Mouse (Mus musculus) forebrain, embryonic 12.5 days (tissue): ENCODE measurements around the gene Trhde. TPM values are rescaled to one million over a fixed set of nuclear protein-coding genes. Genes with fewer than 3 reads are reported as not detected.

Source experiments
- ATAC-seq: fragments of 200-750 bp; cut with Nextera tagmentation; 2 replicates; pipeline ENCODE4 v1.8.0; 2017; ENCODE audit warnings: moderate TSS enrichment; ENCODE audit not compliant: low FRiP score
- H3K27ac ChIP-seq: fragments of 300-500 bp; sonication (generic); 2 replicates; pipeline ENCODE4 v1.5.1; 2016; ENCODE audit warnings: mild to moderate bottlenecking
- H3K27me3 ChIP-seq: fragments of 300-500 bp; sonication (generic); 2 replicates; pipeline ENCODE4 v1.6.1; 2016; ENCODE audit warnings: mild to moderate bottlenecking
- H3K36me3 ChIP-seq: fragments of 300-500 bp; sonication (generic); replicated peaks from 2 replicates; pipeline ENCODE4 v1.6.1; 2016; ENCODE audit warnings: mild to moderate bottlenecking
- H3K4me1 ChIP-seq: fragments of 300-500 bp; sonication (generic); 2 replicates; pipeline ENCODE4 v1.6.1; 2016
- H3K4me2 ChIP-seq: fragments of 300-500 bp; sonication (generic); 2 replicates; pipeline ENCODE4 v1.6.1; 2016; ENCODE audit warnings: mild to moderate bottlenecking, moderate library complexity
- H3K4me3 ChIP-seq: fragments of 300-500 bp; sonication (generic); replicated peaks from 2 replicates; pipeline ENCODE4 v1.5.1; 2016; ENCODE audit warnings: mild to moderate bottlenecking
- H3K9ac ChIP-seq: fragments of 300-500 bp; sonication (generic); 2 replicates; pipeline ENCODE4 v1.6.1; 2016; ENCODE audit warnings: mild to moderate bottlenecking
- H3K9me3 ChIP-seq: fragments of 300-500 bp; sonication (generic); 2 replicates; pipeline ENCODE4 v1.6.1; 2016
- WGBS: fragments of 180-500 bp; shearing (Covaris S2); methylation state at CpG from one replicate; pipeline ENCODE4 v1.1.7; 2016; 5-methylcytosine and 5-hydroxymethylcytosine counted together
- polyA plus RNA-seq: library from polyadenylated mRNA; unstranded; fragments of >200 nt; fragmentation: Nextera tagmentation; extraction: Ambion mirVana; gene quantifications from 2 replicates; pipeline ENCODE4 v1.2.1, GENCODE M21; 2016

The Trhde gene
- polyA plus RNA-seq = 0.96 and 1.6 TPM in 2 replicates

DNA sequence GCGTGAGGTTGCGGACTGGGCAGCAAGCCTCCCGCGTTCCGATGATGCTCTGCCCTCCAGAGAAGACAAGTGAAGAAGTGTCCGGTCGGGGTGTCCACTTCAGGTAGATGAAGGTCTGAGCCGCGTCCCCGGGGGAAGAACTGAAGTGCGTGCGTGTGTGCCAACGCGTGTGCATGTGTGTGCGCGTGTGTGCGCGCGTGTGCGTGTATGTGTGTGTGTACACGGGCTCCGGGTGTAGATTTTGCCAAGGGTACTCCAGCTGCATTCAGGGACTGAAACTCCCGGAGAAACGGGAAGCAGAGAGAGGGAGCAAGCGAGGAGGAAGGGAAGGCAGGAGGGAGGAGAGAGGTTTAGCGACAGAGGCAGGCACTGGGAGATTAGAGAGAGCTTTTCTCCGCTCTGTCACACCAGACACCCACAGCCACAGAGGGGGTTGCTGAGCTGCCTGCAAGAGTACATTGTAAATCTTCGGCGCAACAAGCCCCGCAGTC lies at the start of gene Trhde:
Gene Trhde (minus strand): TSS at position 147 of the 491 bp plus-strand sequence.
- under 1% methylated on average over 30 of the region's 30 CpGs for WGBS
- H3K27me3 ChIP-seq = peaks cover 47% of the 10 kb centered on the region

GRCm38 (mm10) chr10:114841966-114842365 lies 39.9 kb upstream of the Trhde start:
- Histone ChIP-seq H3K4me2 (no peak overlapping the region), H3K4me1 (no peaks in the 10 kb centered on the region), H3K9me3 (no peaks in the 10 kb centered on the region), H3K9ac (no peak overlapping the region), H3K4me3 (no peak overlapping the region), H3K36me3 (no peaks in the 10 kb centered on the region), H3K27me3 (no peaks in the 10 kb centered on the region), H3K27ac (no peak overlapping the region)
- 93% methylated on average over 12 of the region's 12 CpGs for WGBS
- ATAC-seq = no peak

More for the DNA sequence above, at the start of gene Trhde:
- Histone ChIP-seq H3K4me3 (peak within 1 kb of the TSS; percentile 63), H3K4me2 (peak within 1 kb of the TSS; percentile 90), H3K9me3 (no peaks in the 10 kb centered on the region), H3K9ac (peak within 1 kb of the TSS; percentile 55), H3K36me3 (no peaks in the 10 kb centered on the region), H3K27ac (no peak within 1 kb of the TSS), H3K4me1 (peaks cover 14% of the 10 kb centered on the region)
- peak; percentile 22 for ATAC-seq

- ATAC-seq = no peak
- no peaks in the 10 kb centered on the region for H3K4me1 ChIP-seq
- H3K36me3 ChIP-seq = no peaks in the 10 kb centered on the region
- H3K27me3 ChIP-seq = no peaks in the 10 kb centered on the region
- 61% methylated on average over 5 of the region's 5 CpGs for WGBS
- H3K4me2 ChIP-seq = no peak overlapping the region
- no peak overlapping the region for H3K9ac ChIP-seq
- H3K27ac ChIP-seq = no peak overlapping the region
- H3K4me3 ChIP-seq = no peak overlapping the region
- H3K9me3 ChIP-seq = no peaks in the 10 kb centered on the region
Measured at GRCm38 (mm10) chr10:114841440-114841839, 39.3 kb upstream of the Trhde start.

- no peak for ATAC-seq
- Histone ChIP-seq H3K4me3 (no peak overlapping the region), H3K4me2 (no peak overlapping the region), H3K4me1 (no peaks in the 10 kb centered on the region), H3K9ac (no peak overlapping the region), H3K27me3 (no peaks in the 10 kb centered on the region), H3K36me3 (no peaks in the 10 kb centered on the region), H3K27ac (no peak overlapping the region), H3K9me3 (no peaks in the 10 kb centered on the region)
- WGBS = 57% methylated on average over 7 of the region's 7 CpGs
Measured at GRCm38 (mm10) chr10:114831313-114831712, 29.2 kb upstream of the Trhde start.

GRCm38 (mm10) chr10:114808799-114809198 lies 6.7 kb upstream of the Trhde start:
- ATAC-seq = no peak
- 56% methylated on average over 3 of the region's 3 CpGs for WGBS
- no peaks in the 10 kb centered on the region for H3K4me1 ChIP-seq

GRCm38 (mm10) chr10:114805884-114806283 lies 3.8 kb upstream of the Trhde start:
- Histone ChIP-seq H3K9ac (no peak overlapping the region), H3K27me3 (peaks cover 26% of the 10 kb centered on the region), H3K36me3 (no peaks in the 10 kb centered on the region), H3K4me2 (no peak overlapping the region), H3K4me3 (no peak overlapping the region), H3K27ac (no peak overlapping the region), H3K9me3 (no peaks in the 10 kb centered on the region), H3K4me1 (peaks cover 12% of the 10 kb centered on the region)
- 33% methylated on average over 3 of the region's 3 CpGs for WGBS
- no peak for ATAC-seq

More at GRCm38 (mm10) chr10:114808799-114809198, 6.7 kb upstream of the Trhde start:
- no peak overlapping the region for H3K27ac ChIP-seq
- H3K36me3 ChIP-seq = no peaks in the 10 kb centered on the region
- H3K9me3 ChIP-seq = no peaks in the 10 kb centered on the region
- H3K9ac ChIP-seq = no peak overlapping the region
- H3K27me3 ChIP-seq = peaks cover 2% of the 10 kb centered on the region; the same call in 1 of the 2 replicates
- H3K4me2 ChIP-seq = no peak overlapping the region
- no peak overlapping the region for H3K4me3 ChIP-seq

- Histone ChIP-seq H3K27me3 (peaks cover 47% of the 10 kb centered on the region), H3K4me1 (peaks cover 14% of the 10 kb centered on the region), H3K9ac (peak overlapping the region; percentile 55), H3K36me3 (no peaks in the 10 kb centered on the region), H3K4me2 (peak overlapping the region; percentile 90), H3K27ac (no peak overlapping the region), H3K4me3 (peak overlapping the region; percentile 63), H3K9me3 (no peaks in the 10 kb centered on the region)
- under 1% methylated on average over 66 of the region's 66 CpGs for WGBS
- ATAC-seq = peak; percentile 87
Measured at GRCm38 (mm10) chr10:114801457-114802160, 498 bp downstream of the Trhde start.

DNA sequence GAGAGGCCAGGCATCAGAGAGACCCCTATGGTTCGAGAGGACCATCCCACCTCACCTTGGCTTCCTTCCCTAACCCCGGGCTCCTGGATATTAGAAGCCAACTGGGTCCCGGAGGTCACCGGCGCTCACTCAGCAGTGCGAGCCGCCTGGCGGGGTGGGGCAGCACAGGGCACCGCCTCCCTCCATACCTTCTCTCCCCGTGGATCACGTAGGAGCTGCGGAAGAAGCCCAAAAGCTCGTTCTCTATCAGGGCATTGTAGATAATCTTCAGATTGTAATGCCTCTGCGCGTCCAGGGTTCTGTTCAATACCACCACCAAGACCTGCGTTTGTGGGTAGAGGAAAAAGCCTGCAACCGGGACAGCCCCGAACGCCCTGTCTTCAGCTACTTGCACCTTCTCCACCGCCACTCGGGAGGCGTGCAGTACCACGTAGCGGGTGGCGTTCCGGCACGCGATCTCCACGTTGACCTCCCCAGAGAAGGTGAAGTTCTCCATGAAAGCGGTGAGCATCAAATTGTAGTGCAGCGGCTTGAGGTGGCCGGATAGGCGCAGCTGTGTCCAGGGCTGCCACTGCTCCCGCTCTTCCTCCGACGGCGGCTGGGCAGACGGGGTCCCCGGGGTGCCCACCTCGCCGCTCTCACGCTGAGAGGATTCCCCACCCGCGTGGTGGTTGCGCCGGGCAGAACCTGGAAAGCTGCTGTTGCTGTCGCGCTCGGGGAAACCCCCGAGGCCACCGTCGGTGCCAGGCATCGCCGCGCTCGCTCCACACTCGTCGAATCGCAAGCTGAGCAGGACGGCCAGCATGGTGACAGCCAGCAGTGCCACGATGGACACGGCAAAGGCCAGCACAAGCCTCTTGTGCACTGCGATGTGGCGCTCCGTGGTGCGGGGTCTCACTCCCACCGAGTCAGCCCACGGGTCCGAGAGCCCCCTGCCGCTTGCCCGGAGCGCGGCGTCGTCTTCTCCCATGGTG lies 1.5 kb downstream of the Trhde start:
- peak; percentile 57 for ATAC-seq
- Histone ChIP-seq H3K4me2 (peak overlapping the region; percentile 90), H3K27ac (no peak overlapping the region), H3K4me3 (peak overlapping the region; percentile 63), H3K36me3 (no peaks in the 10 kb centered on the region), H3K27me3 (peaks cover 47% of the 10 kb centered on the region), H3K9me3 (no peaks in the 10 kb centered on the region), H3K4me1 (peaks cover 14% of the 10 kb centered on the region), H3K9ac (peak overlapping the region; percentile 55; the same call in 1 of the 2 replicates)
- 8% methylated on average over 75 of the region's 75 CpGs for WGBS

- H3K9me3 ChIP-seq = no peaks in the 10 kb centered on the region
- ATAC-seq = no peak
- WGBS = 84% methylated on average over 4 of the region's 4 CpGs
- H3K27me3 ChIP-seq = peaks cover 47% of the 10 kb centered on the region
- H3K9ac ChIP-seq = no peak overlapping the region
- no peak overlapping the region for H3K27ac ChIP-seq
- peaks cover 14% of the 10 kb centered on the region for H3K4me1 ChIP-seq
- no peaks in the 10 kb centered on the region for H3K36me3 ChIP-seq
- H3K4me2 ChIP-seq = no peak overlapping the region
- H3K4me3 ChIP-seq = no peak overlapping the region
Measured at GRCm38 (mm10) chr10:114799481-114799880, 2.6 kb downstream of the Trhde start.

- no peak overlapping the region for H3K27ac ChIP-seq
- no peak overlapping the region for H3K4me3 ChIP-seq
- no peak overlapping the region for H3K4me2 ChIP-seq
- H3K9ac ChIP-seq = no peak overlapping the region
- H3K4me1 ChIP-seq = peaks cover 14% of the 10 kb centered on the region
- H3K9me3 ChIP-seq = no peaks in the 10 kb centered on the region
- WGBS = 65% methylated on average over 1 of the region's 1 CpGs
- ATAC-seq = no peak
- peaks cover 45% of the 10 kb centered on the region for H3K27me3 ChIP-seq
- H3K36me3 ChIP-seq = no peaks in the 10 kb centered on the region
Measured at GRCm38 (mm10) chr10:114798788-114799187, 3.3 kb downstream of the Trhde start.

GRCm38 (mm10) chr10:114798218-114798617 lies 3.9 kb downstream of the Trhde start:
- Histone ChIP-seq H3K4me3 (no peak overlapping the region), H3K36me3 (no peaks in the 10 kb centered on the region)

DNA sequence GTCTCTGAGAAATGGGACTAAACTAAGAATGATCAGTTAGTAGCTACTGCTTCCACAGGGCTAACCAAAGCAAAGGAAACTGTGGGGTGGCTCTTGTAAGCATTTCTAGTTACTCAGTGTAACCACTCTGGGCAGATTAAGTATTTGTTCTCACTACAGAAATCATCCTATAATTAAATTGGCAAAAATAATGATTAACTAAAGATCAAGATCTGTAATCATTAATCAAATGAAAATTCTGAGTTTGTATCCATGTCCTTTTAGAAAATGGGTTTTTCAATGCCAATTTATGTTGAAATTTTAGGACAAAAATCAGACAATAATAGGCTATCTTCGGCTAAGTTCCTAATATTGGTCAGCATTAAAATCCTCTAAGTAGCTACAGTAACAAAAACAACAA lies 4.4 kb downstream of the Trhde start:
- WGBS = 91% methylated on average over 1 of the region's 1 CpGs
- no peak for ATAC-seq
- Histone ChIP-seq H3K4me2 (no peak overlapping the region), H3K4me3 (no peak overlapping the region), H3K36me3 (no peaks in the 10 kb centered on the region), H3K27ac (no peak overlapping the region), H3K4me1 (peaks cover 11% of the 10 kb centered on the region), H3K9me3 (no peaks in the 10 kb centered on the region), H3K9ac (no peak overlapping the region), H3K27me3 (peaks cover 39% of the 10 kb centered on the region)

More at GRCm38 (mm10) chr10:114798218-114798617, 3.9 kb downstream of the Trhde start:
- no peaks in the 10 kb centered on the region for H3K9me3 ChIP-seq
- no peak for ATAC-seq
- H3K4me1 ChIP-seq = peaks cover 14% of the 10 kb centered on the region
- H3K9ac ChIP-seq = no peak overlapping the region
- no peak overlapping the region for H3K4me2 ChIP-seq
- H3K27me3 ChIP-seq = peaks cover 44% of the 10 kb centered on the region
- WGBS = 64% methylated on average over 5 of the region's 5 CpGs
- H3K27ac ChIP-seq = no peak overlapping the region
